Mouse (Mus musculus): ENCODE measurements around the gene Kcnq2.

GRCm38 (mm10) chr2:181147546-181148317 is 12.6 kb upstream of the Kcnq2 start:
- TF ChIP-seq POLR2A (IDR thresholded peaks at IDR 0.05; ENCODE audit: insufficient read length, low read depth): no peak
- no peak for TF ChIP-seq REST (IDR thresholded peaks at IDR 0.05; ENCODE audit: insufficient read depth, insufficient read length)
- no peak for TF ChIP-seq MYOD1 (IDR thresholded peaks at IDR 0.05; ENCODE audit: control insufficient read depth in 1 of 3, insufficient read length in 2 of 3, low read depth in 2 of 3)
- TF ChIP-seq USF1 (IDR thresholded peaks at IDR 0.05; ENCODE audit: low read depth): no peak
